ENCODE assay signal across 8 mouse cellular contexts in the genomic region with DNA sequence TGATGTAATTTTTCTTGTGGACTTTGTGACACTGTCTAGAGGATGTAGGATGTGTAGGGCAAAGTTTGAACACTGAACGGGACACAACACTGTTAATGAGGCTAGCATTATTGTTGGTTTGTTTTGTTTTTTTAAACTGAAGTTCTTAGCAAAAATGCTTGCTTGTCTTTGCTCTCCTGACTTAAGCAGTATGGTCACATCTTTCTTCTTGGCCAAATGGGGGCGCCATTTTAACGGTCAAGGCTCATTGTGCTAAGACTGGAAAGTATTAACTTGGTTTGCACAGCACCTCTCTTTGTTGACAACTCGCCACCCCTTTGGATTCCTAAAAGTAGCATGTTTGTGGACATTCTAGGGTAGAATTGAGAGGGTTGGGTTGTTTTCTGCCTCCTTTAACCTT. TPM values are rescaled to one million over a fixed set of nuclear protein-coding genes. Genes with fewer than 3 reads are reported as not detected.
DNase-seq lines count a peak whose midpoint lies in the region; ATAC-seq and TF ChIP-seq lines count a peak whose summit lies in the region.

No protein-coding gene starts in this region.

- H3ac ChIP-seq in myocyte (ENCODE audit: control insufficient read depth, insufficient read length) = peak overlapping the region; percentile 93

- H3K27ac ChIP-seq in kidney, adult 2 months (ENCODE audit: insufficient read depth, low read depth, low read length) = no peak overlapping the region
- no peak overlapping the region for H3K27ac ChIP-seq in heart, embryonic 14.5 days (replicated peaks in 1 of 2; ENCODE audit: control insufficient read depth in 1 of 2, insufficient read depth in 1 of 2, low read depth in 2 of 2, low read length in 2 of 2)
- no peak overlapping the region for H3K27ac ChIP-seq in limb, embryonic 11.5 days (replicated peaks; ENCODE audit: low read depth, low read length)

- 0 out of 2 replicates have a peak, but pooled peaks cover 4% of the 10 kb centered on the region for H3K4me1 ChIP-seq in kidney, adult 2 months (ENCODE audit: control insufficient read depth, insufficient read depth, low read length)
- H3K4me1 ChIP-seq in heart, embryonic 14.5 days (ENCODE audit: control insufficient read depth in 2 of 2, insufficient read depth in 2 of 2, low read length in 2 of 2) = peaks cover 5 to 15% of the 10 kb centered on the region in 2 experiments
- H3K4me1 ChIP-seq in limb, embryonic 11.5 days (ENCODE audit: control insufficient read depth, insufficient read depth, low read length) = peaks cover 6% of the 10 kb centered on the region

- no peaks in the 10 kb centered on the region for H3K9me3 ChIP-seq in heart, embryonic 14.5 days (ENCODE audit: control insufficient read depth, low read length)
- H3K9me3 ChIP-seq in limb, embryonic 11.5 days (ENCODE audit: control insufficient read depth, low read length) = no peaks in the 10 kb centered on the region

- TF ChIP-seq POLR2A in kidney, adult 2 months (IDR thresholded peaks at IDR 0.05; ENCODE audit: low read depth, low read length) = no peak
- no peak for TF ChIP-seq POLR2A in myocyte (IDR thresholded peaks at IDR 0.05; ENCODE audit: insufficient read length, low read depth)

- H3K27me3 ChIP-seq in kidney, adult 2 months (replicated peaks; ENCODE audit: control insufficient read depth, insufficient read depth, low read length) = no peaks in the 10 kb centered on the region
- no peaks in the 10 kb centered on the region for H3K27me3 ChIP-seq in heart, embryonic 14.5 days (ENCODE audit: control insufficient read depth, insufficient read depth, low read length)
- no peaks in the 10 kb centered on the region for H3K27me3 ChIP-seq in limb, embryonic 11.5 days (ENCODE audit: control insufficient read depth, insufficient read depth, low read length)
- H3K27me3 ChIP-seq in myocyte (ENCODE audit: control insufficient read depth, insufficient read depth, insufficient read length) = no peaks in the 10 kb centered on the region

- no peak overlapping the region; the same call in 1 of the 2 replicates for H3K4me3 ChIP-seq in kidney, adult 2 months (ENCODE audit: insufficient read depth, low read depth, low read length)
- H3K4me3 ChIP-seq in heart, embryonic 14.5 days (ENCODE audit: control insufficient read depth in 1 of 2, insufficient read depth in 1 of 2, low read depth in 1 of 2, low read length in 2 of 2) = peak overlapping the region in 1 of 2 experiments; percentile 85; a peak in 2 of 4 replicates
- H3K4me3 ChIP-seq in limb, embryonic 11.5 days (ENCODE audit: low read depth, low read length) = peak overlapping the region; percentile 63
- H3K4me3 ChIP-seq in myocyte = peak overlapping the region; percentile 80

- no peak for ATAC-seq in heart, embryonic 14.5 days (ENCODE audit: insufficient number of reproducible peaks, insufficient read depth, low FRiP score, low read depth)
- no peak for ATAC-seq in limb, embryonic 11.5 days (ENCODE audit: insufficient number of reproducible peaks, low FRiP score, low TSS enrichment, low read depth)
- no peak for ATAC-seq in erythroid progenitor cell, adult 5-6 weeks (replicated peaks; ENCODE audit: low FRiP score, poor library complexity, severe bottlenecking)

- H3K4me2 ChIP-seq in heart, embryonic 14.5 days (ENCODE audit: low read length) = peak overlapping the region; percentile 81
- H3K4me2 ChIP-seq in limb, embryonic 11.5 days (ENCODE audit: low read depth, severe bottlenecking) = peak overlapping the region; percentile 53
- peak overlapping the region; percentile 91 for H3K4me2 ChIP-seq in myocyte (ENCODE audit: low read depth)

- peaks cover 8% of the 10 kb centered on the region for H3K36me3 ChIP-seq in kidney, adult 2 months (ENCODE audit: control insufficient read depth, insufficient read depth, low read length)
- peaks cover 63% of the 10 kb centered on the region for H3K36me3 ChIP-seq in heart, embryonic 14.5 days (ENCODE audit: control insufficient read depth, insufficient read depth, low read length)
- peaks cover 15% of the 10 kb centered on the region for H3K36me3 ChIP-seq in limb, embryonic 11.5 days (ENCODE audit: control insufficient read depth, insufficient read depth, low read length)
- H3K36me3 ChIP-seq in myocyte (ENCODE audit: control insufficient read depth, insufficient read depth) = peaks cover 30% of the 10 kb centered on the region

- H3K9ac ChIP-seq in heart, embryonic 14.5 days (ENCODE audit: low read length) = peak overlapping the region; percentile 93
- peak overlapping the region; percentile 82 for H3K9ac ChIP-seq in limb, embryonic 11.5 days (ENCODE audit: low read length)

- TF ChIP-seq CTCF in kidney, adult 2 months (conservative IDR thresholded peaks at IDR 0.05; ENCODE audit: insufficient read depth, insufficient read length, low read depth, low read length) = peak; percentile 16; the same call in 1 of the 2 replicates

- peaks cover 47% of the 10 kb centered on the region for H3K79me2 ChIP-seq in myocyte (ENCODE audit: control insufficient read depth, insufficient read depth)

- 23% methylated on average over 4 of the region's 4 CpGs for WGBS in kidney, adult 2 months
- WGBS in heart, embryonic 14.5 days = 19% methylated on average over 4 of the region's 4 CpGs
- 34% methylated on average over 4 of the region's 4 CpGs for WGBS in limb, embryonic 11.5 days

- peak; percentile 32 for DNase-seq in kidney, adult 2 months
- DNase-seq in kidney, adult 11 months = no peak
- peak; percentile 72 for DNase-seq in ES-CJ7 (ENCODE audit: low read depth, low spot score)
- peak; percentile 70 to 72 for DNase-seq in cerebellum, postnatal 10 days
- DNase-seq in limb, embryonic 11.5 days (ENCODE audit: low spot score) = peak; percentile 43

TF ChIP-seq in myocyte, 11 proteins besides CTCF, POLR2A, EP300 and RAD21:
- TF ChIP-seq POLR2AphosphoS2 (IDR thresholded peaks at IDR 0.05; ENCODE audit: insufficient read length, low read depth) (no peak), MYOD1 (IDR thresholded peaks at IDR 0.05; ENCODE audit: control insufficient read depth in 1 of 3, insufficient read length in 2 of 3, low read depth in 2 of 3) (no peak), TCF3 (IDR thresholded peaks at IDR 0.05; ENCODE audit: insufficient read length, low read depth) (no peak), TCF12 (IDR thresholded peaks at IDR 0.05; ENCODE audit: insufficient read depth, poor library complexity, severe bottlenecking) (no peak), SRF (IDR thresholded peaks at IDR 0.05; ENCODE audit: control insufficient read depth, insufficient read length, low read depth) (no peak), MAX (IDR thresholded peaks at IDR 0.05; ENCODE audit: low read depth) (no peak), MYOG (IDR thresholded peaks at IDR 0.05; ENCODE audit: control insufficient read depth in 1 of 3, insufficient read depth in 1 of 3, insufficient read length in 2 of 3, low read depth in 2 of 3) (no peak), E2F4 (IDR thresholded peaks at IDR 0.05; ENCODE audit: insufficient read depth) (no peak), CEBPB (IDR thresholded peaks at IDR 0.05; ENCODE audit: insufficient read depth, poor library complexity, severe bottlenecking) (no peak)

RNA-seq across cellular contexts. Expression of gene Ahsa1, which starts 1.4 kb away (rescaled TPM):
- polyA plus RNA-seq in kidney, adult 2 months (2012; rRNA removed) = 55.1 and 78.5 TPM in 2 replicates
- 150 and 167 TPM in 2 replicates for polyA plus RNA-seq in heart, embryonic 14.5 days (2014; fragmentation: Nextera tagmentation; extraction: Ambion mirVana)
- polyA plus RNA-seq in limb, embryonic 11.5 days (2014; fragmentation: Nextera tagmentation; extraction: Ambion mirVana) = 266 and 267 TPM in 2 replicates
- polyA plus RNA-seq in myocyte (2012; fragmentation: generic; extraction: Trizol) = 148 TPM
- total RNA-seq in erythroid progenitor cell, adult 5-6 weeks (2015; ENCODE audit: low replicate concordance) = 22.7 and 28.5 TPM in 2 replicates
- 58.2 and 58.3 TPM in 2 replicates for total RNA-seq in erythroid progenitor cell, adult 5-6 weeks (2017; ENCODE audit: low replicate concordance)

RNA-seq across cellular contexts. Expression of gene Vipas39, which starts 1.6 kb away (rescaled TPM):
- 47.4 and 50.0 TPM in 2 replicates for polyA plus RNA-seq in kidney, adult 2 months (2012; rRNA removed)
- 39.2 and 40.0 TPM in 2 replicates for polyA plus RNA-seq in heart, embryonic 14.5 days (2014; fragmentation: Nextera tagmentation; extraction: Ambion mirVana)
- 55.2 and 57.8 TPM in 2 replicates for polyA plus RNA-seq in limb, embryonic 11.5 days (2014; fragmentation: Nextera tagmentation; extraction: Ambion mirVana)
- 16.4 TPM for polyA plus RNA-seq in myocyte (2012; fragmentation: generic; extraction: Trizol)
- total RNA-seq in erythroid progenitor cell, adult 5-6 weeks (2015; ENCODE audit: low replicate concordance) = 2.5 and 5.4 TPM in 2 replicates
- 1.4 and 9.1 TPM in 2 replicates for total RNA-seq in erythroid progenitor cell, adult 5-6 weeks (2017; ENCODE audit: low replicate concordance)

RNA-seq across cellular contexts. Expression of gene Noxred1, which starts 29.1 kb away (rescaled TPM):
- 0.88 and 0.95 TPM in 2 replicates for polyA plus RNA-seq in kidney, adult 2 months (2012; rRNA removed)
- polyA plus RNA-seq in heart, embryonic 14.5 days (2014; fragmentation: Nextera tagmentation; extraction: Ambion mirVana) = 0.42 and 0.63 TPM in 2 replicates
- 0.71 and 1.2 TPM in 2 replicates for polyA plus RNA-seq in limb, embryonic 11.5 days (2014; fragmentation: Nextera tagmentation; extraction: Ambion mirVana)
- 0.13 TPM for polyA plus RNA-seq in myocyte (2012; fragmentation: generic; extraction: Trizol)
- not detected in 2 replicates for total RNA-seq in erythroid progenitor cell, adult 5-6 weeks (2015; ENCODE audit: low replicate concordance)
- not detected in 2 replicates for total RNA-seq in erythroid progenitor cell, adult 5-6 weeks (2017; ENCODE audit: low replicate concordance)

RNA-seq across cellular contexts. Expression of gene Ism2, which starts 31.8 kb away (rescaled TPM):
- polyA plus RNA-seq in kidney, adult 2 months (2012; rRNA removed) = 0.06 TPM in 1 of 2 replicates, not detected in the other
- 0.46 and 0.70 TPM in 2 replicates for polyA plus RNA-seq in heart, embryonic 14.5 days (2014; fragmentation: Nextera tagmentation; extraction: Ambion mirVana)
- 1.1 and 1.6 TPM in 2 replicates for polyA plus RNA-seq in limb, embryonic 11.5 days (2014; fragmentation: Nextera tagmentation; extraction: Ambion mirVana)
- polyA plus RNA-seq in myocyte (2012; fragmentation: generic; extraction: Trizol) = 0.12 TPM
- total RNA-seq in erythroid progenitor cell, adult 5-6 weeks (2015; ENCODE audit: low replicate concordance) = not detected in 2 replicates
- not detected in 2 replicates for total RNA-seq in erythroid progenitor cell, adult 5-6 weeks (2017; ENCODE audit: low replicate concordance)
